10 mouse cellular contexts compared by ENCODE assay signal in genomic region chr4:23601426-23602293, GRCm38 (mm10).
A peak's percentile ranks its signal among the peaks of the same experiment; 100 is the strongest.
DNase-seq lines count a peak whose midpoint lies in the region; ATAC-seq lines count a peak whose summit lies in the region.
"Had no signal": no experiment of that assay in that cellular context is flagged by ENCODE, and none has a peak within 500 bp of the region (broad histone marks: within the 10 kb centered on the region; RNA-seq: fewer than 3 reads in every experiment).

No protein-coding gene starts in this region.

- H3K4me2 ChIP-seq in hindbrain, embryonic 14.5 days (replicated peaks), result peak overlapping the region; percentile 53
- H3K4me2 ChIP-seq: heart, embryonic 15.5 days; liver, embryonic 11.5 days had no signal

- DNase-seq in heart, postnatal 4 days, result peak; percentile 5
- DNase-seq in heart, adult 8-10 months (ENCODE audit: low spot score), result no peak
- peak; percentile 10 for DNase-seq in embryonic facial prominence, embryonic 10.5 days (ENCODE audit: low spot score)
- peak; percentile 40 for DNase-seq in hindbrain, embryonic 14.5 days (ENCODE audit: low spot score)
- DNase-seq in neural tube, embryonic 10.5 days (ENCODE audit: extremely low spot score, low spot score), result peak; percentile 19
- DNase-seq in liver, result no peak

- peak; percentile 87 for ATAC-seq in hindbrain, embryonic 14.5 days (ENCODE audit: low FRiP score)
- no peak for ATAC-seq in erythroblast, adult 5-6 weeks (replicated peaks; ENCODE audit: low FRiP score, poor library complexity, severe bottlenecking)
- ATAC-seq in CD4-positive, CD25-positive, alpha-beta regulatory T cell, adult 4 months, result no peak

- H3K9ac ChIP-seq in hindbrain, embryonic 14.5 days, result peak overlapping the region; percentile 60
- H3K9ac ChIP-seq: heart, embryonic 15.5 days had no signal

- H3K27ac ChIP-seq in embryonic facial prominence, embryonic 10.5 days (replicated peaks), result no peak overlapping the region
- peak overlapping the region; percentile 85 for H3K27ac ChIP-seq in hindbrain, embryonic 14.5 days
- H3K27ac ChIP-seq: heart, embryonic 15.5 days had no signal

- peaks cover 7% of the 10 kb centered on the region for H3K4me1 ChIP-seq in embryonic facial prominence, embryonic 10.5 days
- H3K4me1 ChIP-seq in hindbrain, embryonic 14.5 days (replicated peaks; ENCODE audit: control insufficient read depth, insufficient read depth, low read length), result peaks cover 32% of the 10 kb centered on the region; the same call in 1 of the 2 replicates
- H3K4me1 ChIP-seq: heart, embryonic 15.5 days had no signal

- H3K9me3 ChIP-seq in embryonic facial prominence, embryonic 10.5 days, result no peaks in the 10 kb centered on the region
- H3K9me3 ChIP-seq in hindbrain, embryonic 14.5 days (ENCODE audit: control insufficient read depth, low read length), result no peaks in the 10 kb centered on the region
- H3K9me3 ChIP-seq: heart, embryonic 15.5 days had no signal

- H3K4me3 ChIP-seq in embryonic facial prominence, embryonic 10.5 days, result no peak overlapping the region; the same call in 1 of the 2 replicates
- H3K4me3 ChIP-seq in hindbrain, embryonic 14.5 days (replicated peaks; ENCODE audit: low read length), result peak overlapping the region; percentile 22
- H3K4me3 ChIP-seq: heart, embryonic 15.5 days had no signal

- 40% methylated on average over 13 of the region's 13 CpGs for WGBS in embryonic facial prominence, embryonic 10.5 days
- WGBS in hindbrain, embryonic 14.5 days, result 9% methylated on average over 13 of the region's 13 CpGs

- H3K36me3 ChIP-seq in embryonic facial prominence, embryonic 10.5 days (replicated peaks), result no peaks in the 10 kb centered on the region
- H3K36me3 ChIP-seq in hindbrain, embryonic 14.5 days (replicated peaks; ENCODE audit: control insufficient read depth, insufficient read depth), result no peaks in the 10 kb centered on the region
- H3K36me3 ChIP-seq: heart, embryonic 15.5 days had no signal

- no peaks in the 10 kb centered on the region for H3K27me3 ChIP-seq in embryonic facial prominence, embryonic 10.5 days (replicated peaks; ENCODE audit: low read depth, poor library complexity, severe bottlenecking)
- H3K27me3 ChIP-seq in hindbrain, embryonic 14.5 days (ENCODE audit: control insufficient read depth, insufficient read depth, low read length), result no peaks in the 10 kb centered on the region
- H3K27me3 ChIP-seq: heart, embryonic 15.5 days had no signal

Comparison
In these comparisons a context has a peak if more than half of its experiments do, and no peak if none do; other contexts are left out.
1. DNase-seq: peak in heart, postnatal 4 days (single experiment), embryonic facial prominence, embryonic 10.5 days (single experiment), hindbrain, embryonic 14.5 days (single experiment) and neural tube, embryonic 10.5 days (single experiment); none in heart, adult 8-10 months (single experiment) and liver (single experiment).